ENCODE assay signal across 8 mouse cellular contexts in genomic region chr10:81863409-81864407, GRCm38 (mm10). TPM values are rescaled to one million over a fixed set of nuclear protein-coding genes. Genes with fewer than 3 reads are reported as not detected.
DNase-seq lines count a peak whose midpoint lies in the region; ATAC-seq and TF ChIP-seq lines count a peak whose summit lies in the region.
"Not testable (repeated sequence)": the region's sequence is repeated elsewhere in the genome, so short reads cannot be mapped to it uniquely, and the experiment has no call there.

Gene Gm32687, plus strand, starts transcription at chr10:81863934.

- not testable (repeated sequence) for H3K4me3 ChIP-seq in embryonic facial prominence, embryonic 12.5 days; hindbrain, embryonic 13.5 days; midbrain, embryonic 16.5 days (ENCODE audit: low read depth, low read length); stomach, embryonic 15.5 days (replicated peaks)
- H3K4me3 ChIP-seq in liver, embryonic 14.5 days (ENCODE audit: insufficient read depth in 1 of 2, low read depth in 2 of 2, low read length in 2 of 2) = peak within 1 kb of the TSS in 1 of 2 experiments; percentile 24; a peak in 1 of 4 replicates

- H3K36me3 ChIP-seq in embryonic facial prominence, embryonic 12.5 days; hindbrain, embryonic 13.5 days; liver, embryonic 14.5 days (replicated peaks; ENCODE audit: control insufficient read depth, insufficient read depth, low read depth); midbrain, embryonic 16.5 days (ENCODE audit: control insufficient read depth, insufficient read depth, low read length); stomach, embryonic 15.5 days: not testable (repeated sequence)

- not testable (repeated sequence) for TF ChIP-seq CTCF in liver, embryonic 14.5 days (IDR thresholded peaks at IDR 0.05; ENCODE audit: low read depth)

- H3K27me3 ChIP-seq in embryonic facial prominence, embryonic 12.5 days; hindbrain, embryonic 13.5 days; liver, embryonic 14.5 days (ENCODE audit: control insufficient read depth, insufficient read depth, low read length); midbrain, embryonic 16.5 days (ENCODE audit: control insufficient read depth, insufficient read depth, low read depth, low read length); stomach, embryonic 15.5 days (replicated peaks): not testable (repeated sequence)

- H3K9me3 ChIP-seq in embryonic facial prominence, embryonic 12.5 days; hindbrain, embryonic 13.5 days; liver, embryonic 14.5 days (ENCODE audit: control insufficient read depth, low read length); midbrain, embryonic 16.5 days (replicated peaks; ENCODE audit: control insufficient read depth, low read length, poor library complexity, severe bottlenecking); stomach, embryonic 15.5 days: not testable (repeated sequence)

- not testable (repeated sequence) for H3K4me1 ChIP-seq in embryonic facial prominence, embryonic 12.5 days; hindbrain, embryonic 13.5 days (replicated peaks); liver, embryonic 14.5 days (replicated peaks; ENCODE audit: control insufficient read depth in 2 of 2, insufficient read depth in 2 of 2, low read length in 1 of 2); midbrain, embryonic 16.5 days (ENCODE audit: control insufficient read depth, insufficient read depth, low read length); stomach, embryonic 15.5 days

- not testable (repeated sequence) for H3K27ac ChIP-seq in embryonic facial prominence, embryonic 12.5 days; hindbrain, embryonic 13.5 days; liver, embryonic 14.5 days; midbrain, embryonic 16.5 days (ENCODE audit: low read length); stomach, embryonic 15.5 days

- ATAC-seq in embryonic facial prominence, embryonic 12.5 days (ENCODE audit: insufficient number of reproducible peaks, insufficient read depth, low FRiP score, low TSS enrichment) = peak; percentile 100
- peak; percentile 100 for ATAC-seq in hindbrain, embryonic 13.5 days (ENCODE audit: low FRiP score)
- ATAC-seq in liver, embryonic 14.5 days (ENCODE audit: insufficient read depth) = peak; percentile 99
- ATAC-seq in midbrain, embryonic 16.5 days = peak; percentile 100
- ATAC-seq in stomach, embryonic 15.5 days (ENCODE audit: insufficient read depth, low FRiP score, low read depth) = peak; percentile 100

- intact Hi-C loops in gastrocnemius, postnatal 14 days (cut with DNase I; ENCODE audit: low total_unique reads) = not testable (repeated sequence)

- 35% methylated on average over 4 of the region's 49 CpGs for WGBS in embryonic facial prominence, embryonic 12.5 days
- WGBS in hindbrain, embryonic 13.5 days = 18% methylated on average over 5 of the region's 49 CpGs
- WGBS in liver, embryonic 14.5 days (ENCODE audit: insufficient replicate concordance) = 13% methylated on average over 4 of the region's 49 CpGs
- 34% methylated on average over 4 of the region's 49 CpGs for WGBS in midbrain, embryonic 16.5 days
- WGBS in stomach, embryonic 15.5 days = 24% methylated on average over 5 of the region's 49 CpGs

- peak; percentile 7 to 37 for DNase-seq in adrenal gland, adult (ENCODE audit: inconsistent age in 2 of 2, low spot score in 1 of 2)
- peak; percentile 0 for DNase-seq in gastrocnemius, postnatal 14 days
- DNase-seq in kidney, postnatal 4 days = peak; percentile 1 to 7
- not testable (repeated sequence) for DNase-seq in liver, embryonic 14.5 days (ENCODE audit: low read depth in 3 of 3, low spot score in 3 of 3)

- TF ChIP-seq EP300 in liver, embryonic 14.5 days (IDR thresholded peaks at IDR 0.05; ENCODE audit: low read depth) = not testable (repeated sequence)

- not testable (repeated sequence) for H3K4me2 ChIP-seq in embryonic facial prominence, embryonic 12.5 days (replicated peaks); hindbrain, embryonic 13.5 days; liver, embryonic 14.5 days (ENCODE audit: low read depth); midbrain, embryonic 16.5 days (ENCODE audit: low read length); stomach, embryonic 15.5 days

- H3K9ac ChIP-seq in embryonic facial prominence, embryonic 12.5 days; hindbrain, embryonic 13.5 days; liver, embryonic 14.5 days (replicated peaks); midbrain, embryonic 16.5 days (ENCODE audit: low read depth, low read length); stomach, embryonic 15.5 days: not testable (repeated sequence)

RNA-seq across cellular contexts. Expression of gene Gm32687, which starts in this region (rescaled TPM):
- 10.5 and 12.0 TPM in 2 replicates for polyA plus RNA-seq in embryonic facial prominence, embryonic 12.5 days (2016; fragmentation: Nextera tagmentation; extraction: Ambion mirVana)
- total RNA-seq in gastrocnemius, postnatal 14 days (2021) = 1 to 10 TPM; 1.1 to 2.7 TPM
- polyA plus RNA-seq in hindbrain, embryonic 13.5 days (2015; fragmentation: Nextera tagmentation; extraction: Ambion mirVana) = 13.7 and 14.8 TPM in 2 replicates
- 0.19 and 0.80 TPM in 2 replicates for polyA plus RNA-seq in liver, embryonic 14.5 days (2012; rRNA removed)
- polyA plus RNA-seq in liver, embryonic 14.5 days (2014; fragmentation: Nextera tagmentation; extraction: Ambion mirVana) = 2.2 and 2.8 TPM in 2 replicates
- 9.1 and 10.8 TPM in 2 replicates for polyA plus RNA-seq in midbrain, embryonic 16.5 days (2015; fragmentation: Nextera tagmentation; extraction: Ambion mirVana)
- 9.6 and 10.7 TPM in 2 replicates for polyA plus RNA-seq in stomach, embryonic 15.5 days (2015; fragmentation: Nextera tagmentation; extraction: Ambion mirVana)
